Mouse (Mus musculus): Measurements from ENCODE around the gene Zscan10. TPM values are rescaled to one million over a fixed set of nuclear protein-coding genes. Genes with fewer than 3 reads are reported as not detected.

The Zscan10 gene
- polyA plus RNA-seq, 1 experiment from 2014 or later = 0.32 TPM

Other genes starting within 250 kb of the Zscan10 start
- not detected in 2 replicates for gene Vmn2r116, start 216.3 kb upstream of the Zscan10 start, polyA plus RNA-seq (2016; fragmentation: Nextera tagmentation; extraction: Ambion mirVana)
- not detected in 2 replicates for gene Vmn2r117, start 121.2 kb upstream of the Zscan10 start, polyA plus RNA-seq (2016; fragmentation: Nextera tagmentation; extraction: Ambion mirVana)
- gene Zfp213, start 36.6 kb upstream of the Zscan10 start, polyA plus RNA-seq (2016; fragmentation: Nextera tagmentation; extraction: Ambion mirVana) = 21.3 and 22.6 TPM in 2 replicates
- 23.8 and 26.6 TPM in 2 replicates for gene Zfp13, start 1.4 kb upstream of the Zscan10 start, polyA plus RNA-seq (2016; fragmentation: Nextera tagmentation; extraction: Ambion mirVana)
- gene Mmp25, start 44.4 kb downstream of the Zscan10 start, polyA plus RNA-seq (2016; fragmentation: Nextera tagmentation; extraction: Ambion mirVana) = 1.6 TPM in 2 replicates
- gene Bicdl2, start 59.6 kb downstream of the Zscan10 start, polyA plus RNA-seq (2016; fragmentation: Nextera tagmentation; extraction: Ambion mirVana) = 0.42 and 0.80 TPM in 2 replicates
- gene Hcfc1r1, start 72.7 kb downstream of the Zscan10 start, polyA plus RNA-seq (2016; fragmentation: Nextera tagmentation; extraction: Ambion mirVana) = 69.2 and 74.4 TPM in 2 replicates
- 54.0 and 57.6 TPM in 2 replicates for gene Thoc6, start 73.0 kb downstream of the Zscan10 start, polyA plus RNA-seq (2016; fragmentation: Nextera tagmentation; extraction: Ambion mirVana)
- gene Tnfrsf12a, start 76.6 kb downstream of the Zscan10 start, polyA plus RNA-seq (2016; fragmentation: Nextera tagmentation; extraction: Ambion mirVana) = 3.1 and 3.9 TPM in 2 replicates
- gene Cldn6, start 78.4 kb downstream of the Zscan10 start, polyA plus RNA-seq (2016; fragmentation: Nextera tagmentation; extraction: Ambion mirVana) = 2.7 and 3.6 TPM in 2 replicates
- 0.74 and 1.9 TPM in 2 replicates for gene Cldn9, start 83.2 kb downstream of the Zscan10 start, polyA plus RNA-seq (2016; fragmentation: Nextera tagmentation; extraction: Ambion mirVana)
- 0.79 and 1.1 TPM in 2 replicates for gene 1520401A03Rik, start 121.9 kb downstream of the Zscan10 start, polyA plus RNA-seq (2016; fragmentation: Nextera tagmentation; extraction: Ambion mirVana)
- 32.7 and 34.1 TPM in 2 replicates for gene Pkmyt1, start 125.5 kb downstream of the Zscan10 start, polyA plus RNA-seq (2016; fragmentation: Nextera tagmentation; extraction: Ambion mirVana)
- gene Paqr4, start 140.0 kb downstream of the Zscan10 start, polyA plus RNA-seq (2016; fragmentation: Nextera tagmentation; extraction: Ambion mirVana) = 41.7 and 41.8 TPM in 2 replicates
- gene Kremen2, start 145.0 kb downstream of the Zscan10 start, polyA plus RNA-seq (2016; fragmentation: Nextera tagmentation; extraction: Ambion mirVana) = 5.8 and 6.1 TPM in 2 replicates
- gene Flywch1, start 170.7 kb downstream of the Zscan10 start, polyA plus RNA-seq (2016; fragmentation: Nextera tagmentation; extraction: Ambion mirVana) = 234 and 241 TPM in 2 replicates
- gene Flywch2, start 185.2 kb downstream of the Zscan10 start, polyA plus RNA-seq (2016; fragmentation: Nextera tagmentation; extraction: Ambion mirVana) = 47.0 and 47.5 TPM in 2 replicates
- 617 and 693 TPM in 2 replicates for gene Srrm2, start 189.7 kb downstream of the Zscan10 start, polyA plus RNA-seq (2016; fragmentation: Nextera tagmentation; extraction: Ambion mirVana)
- 1,078 and 1,213 TPM in 2 replicates for gene Elob, start 228.3 kb downstream of the Zscan10 start, polyA plus RNA-seq (2016; fragmentation: Nextera tagmentation; extraction: Ambion mirVana)
- gene Prss33, start 235.2 kb downstream of the Zscan10 start, polyA plus RNA-seq (2016; fragmentation: Nextera tagmentation; extraction: Ambion mirVana) = not detected in 2 replicates
- gene Prss32, start 243.0 kb downstream of the Zscan10 start, polyA plus RNA-seq (2016; fragmentation: Nextera tagmentation; extraction: Ambion mirVana) = not detected in 2 replicates
- 1.2 and 1.7 TPM in 2 replicates for gene Prss41, start 243.3 kb downstream of the Zscan10 start, polyA plus RNA-seq (2016; fragmentation: Nextera tagmentation; extraction: Ambion mirVana)